Mouse (Mus musculus) intestine, embryonic 16.5 days (tissue): ENCODE data around the gene March8. TPM values are rescaled to one million over a fixed set of nuclear protein-coding genes. Genes with fewer than 3 reads are reported as not detected.

ENCODE experiments used
- ATAC-seq: fragments of 200-750 bp; cut with Nextera tagmentation; 2 replicates; pipeline ENCODE4 v1.8.0; 2017; ENCODE audit warnings: moderate TSS enrichment, moderate library complexity
- H3K27ac ChIP-seq: fragments of 300-500 bp; sonication (generic); 2 replicates; pipeline ENCODE4 v1.5.1; 2014; ENCODE audit warnings: mild to moderate bottlenecking, low read length
- H3K27me3 ChIP-seq: fragments of 300-500 bp; sonication (generic); replicated peaks from 2 replicates; pipeline ENCODE4 v1.6.1; 2014; ENCODE audit warnings: low read length, control low read depth, mixed read lengths; ENCODE audit not compliant: control insufficient read depth, insufficient read depth
- H3K36me3 ChIP-seq: fragments of 300-500 bp; sonication (generic); 2 replicates; pipeline ENCODE4 v1.6.1; 2014; ENCODE audit warnings: low read length, control low read depth; ENCODE audit not compliant: control insufficient read depth, insufficient read depth
- H3K4me1 ChIP-seq: fragments of 300-500 bp; sonication (generic); 2 replicates; pipeline ENCODE4 v1.6.1; 2014; ENCODE audit warnings: low read length, control low read depth, mixed read lengths; ENCODE audit not compliant: control insufficient read depth, insufficient read depth
- H3K4me2 ChIP-seq: fragments of 300-500 bp; sonication (generic); 2 replicates; pipeline ENCODE4 v1.6.1; 2014; ENCODE audit warnings: low read depth, low read length, control low read depth
- H3K4me3 ChIP-seq: fragments of 300-500 bp; sonication (generic); 2 replicates; pipeline ENCODE4 v1.5.1; 2014; ENCODE audit warnings: mild to moderate bottlenecking, low read length
- H3K9ac ChIP-seq: fragments of 300-500 bp; sonication (generic); 2 replicates; pipeline ENCODE4 v1.6.1; 2014; ENCODE audit warnings: low read depth, low read length
- H3K9me3 ChIP-seq: fragments of 300-500 bp; sonication (generic); 2 replicates; pipeline ENCODE4 v1.6.1; 2016; ENCODE audit warnings: low read length, control low read depth; ENCODE audit not compliant: control insufficient read depth
- WGBS: fragments of 180-500 bp; shearing (Covaris S2); extraction: QIAGEN DNeasy Blood & Tissue Kit; methylation state at CpG from one replicate; pipeline ENCODE4 v1.1.7; 2014; 5-methylcytosine and 5-hydroxymethylcytosine counted together
- polyA plus RNA-seq: library from polyadenylated mRNA; unstranded; fragments of >200 nt; fragmentation: Nextera tagmentation; extraction: Ambion mirVana; gene quantifications from 2 replicates; pipeline ENCODE4 v1.2.1, GENCODE M21; 2015

March8 gene
- polyA plus RNA-seq, 1 experiment from 2014 or later = 29.9 TPM

DNA sequence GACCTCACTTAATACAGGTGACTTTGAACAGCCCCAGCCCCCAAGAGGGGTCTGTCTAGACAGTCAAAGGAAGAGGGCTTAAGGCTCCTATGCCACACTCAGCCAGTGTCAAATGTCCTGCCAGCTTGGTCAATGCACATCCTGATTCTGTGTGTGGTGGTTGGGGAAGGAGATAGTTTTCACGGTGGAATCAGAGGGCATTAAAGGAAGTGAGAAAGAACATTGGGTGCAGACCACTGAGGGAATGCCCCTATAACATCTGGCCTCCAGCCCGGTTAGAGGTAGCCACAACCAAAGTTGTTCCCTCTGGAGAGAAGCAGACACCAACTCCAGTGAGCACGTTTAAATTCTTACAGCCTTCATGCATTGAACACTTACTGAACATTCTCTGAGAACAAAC, 89.7 kb downstream of the March8 start:
- Histone ChIP-seq H3K9ac (no peak overlapping the region), H3K4me1 (no peaks in the 10 kb centered on the region), H3K4me3 (no peak overlapping the region), H3K9me3 (no peaks in the 10 kb centered on the region), H3K27me3 (no peaks in the 10 kb centered on the region; the same call in 1 of the 2 replicates), H3K4me2 (no peak overlapping the region), H3K36me3 (no peaks in the 10 kb centered on the region), H3K27ac (no peak overlapping the region)
- WGBS = 78% methylated on average over 3 of the region's 3 CpGs
- ATAC-seq = no peak

GRCm38 (mm10) chr6:116428282-116428681, 90.5 kb downstream of the March8 start:
- no peaks in the 10 kb centered on the region for H3K36me3 ChIP-seq
- 64% methylated on average over 5 of the region's 5 CpGs for WGBS
- H3K27ac ChIP-seq = no peak overlapping the region
- H3K4me1 ChIP-seq = no peaks in the 10 kb centered on the region
- no peak overlapping the region for H3K9ac ChIP-seq
- H3K9me3 ChIP-seq = no peaks in the 10 kb centered on the region
- no peaks in the 10 kb centered on the region; the same call in 1 of the 2 replicates for H3K27me3 ChIP-seq
- no peak overlapping the region for H3K4me2 ChIP-seq
- no peak for ATAC-seq
- H3K4me3 ChIP-seq = no peak overlapping the region

DNA sequence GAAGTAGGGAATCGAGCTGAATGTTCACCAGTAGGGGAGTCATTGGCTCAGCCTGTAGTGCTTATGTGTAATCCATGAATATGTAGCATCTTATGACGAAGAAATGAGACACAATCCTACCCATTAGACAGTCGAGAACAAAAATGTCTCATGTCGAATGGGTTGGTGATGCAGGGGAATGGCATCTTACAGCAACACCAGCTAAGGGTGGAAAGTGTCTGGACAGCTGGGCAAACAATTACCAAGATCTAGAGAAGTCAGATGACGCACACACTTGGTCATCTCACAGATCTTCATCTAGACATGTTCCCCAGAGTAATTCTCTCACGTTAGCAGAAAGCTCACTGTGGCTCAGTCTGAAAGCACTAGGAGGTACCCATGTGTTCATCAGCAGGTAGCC, 101.0 kb downstream of the March8 start:
- no peak overlapping the region for H3K4me2 ChIP-seq
- H3K36me3 ChIP-seq = no peaks in the 10 kb centered on the region
- ATAC-seq = no peak
- H3K9ac ChIP-seq = no peak overlapping the region
- H3K9me3 ChIP-seq = no peaks in the 10 kb centered on the region
- no peak overlapping the region for H3K27ac ChIP-seq
- no peak overlapping the region for H3K4me3 ChIP-seq
- H3K27me3 ChIP-seq = no peaks in the 10 kb centered on the region
- 77% methylated on average over 6 of the region's 6 CpGs for WGBS
- H3K4me1 ChIP-seq = no peaks in the 10 kb centered on the region

DNA sequence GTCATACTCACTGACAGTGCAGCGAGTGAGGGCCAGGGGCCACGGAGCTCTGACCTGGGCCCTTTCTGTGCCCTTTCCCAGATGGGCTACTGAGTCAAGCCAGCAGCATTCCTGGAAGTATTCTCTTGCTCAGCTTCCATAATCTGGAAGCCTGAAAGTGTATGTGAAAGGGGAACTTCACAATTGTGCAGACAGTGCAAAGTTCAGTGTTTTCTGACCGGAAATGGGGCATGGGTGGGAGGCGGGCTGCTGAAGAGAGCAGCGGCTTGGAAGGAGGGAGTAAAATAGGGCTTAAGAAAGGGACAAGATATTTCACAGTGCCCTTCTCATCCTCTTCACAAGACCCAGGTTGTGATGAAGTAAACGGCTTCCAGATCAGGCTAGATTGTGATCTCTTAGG, 101.7 kb downstream of the March8 start:
- no peaks in the 10 kb centered on the region for H3K4me1 ChIP-seq
- no peak overlapping the region for H3K9ac ChIP-seq
- no peaks in the 10 kb centered on the region for H3K36me3 ChIP-seq
- H3K9me3 ChIP-seq = no peaks in the 10 kb centered on the region
- no peak overlapping the region for H3K4me2 ChIP-seq
- H3K4me3 ChIP-seq = no peak overlapping the region
- no peak for ATAC-seq
- no peaks in the 10 kb centered on the region for H3K27me3 ChIP-seq
- H3K27ac ChIP-seq = no peak overlapping the region
- 84% methylated on average over 6 of the region's 6 CpGs for WGBS

GRCm38 (mm10) chr6:116440447-116440846, 102.6 kb downstream of the March8 start:
- Histone ChIP-seq H3K36me3 (no peaks in the 10 kb centered on the region), H3K4me1 (no peaks in the 10 kb centered on the region), H3K9ac (no peak overlapping the region), H3K4me2 (no peak overlapping the region), H3K4me3 (no peak overlapping the region), H3K9me3 (no peaks in the 10 kb centered on the region), H3K27me3 (no peaks in the 10 kb centered on the region), H3K27ac (no peak overlapping the region)
- no peak for ATAC-seq
- 79% methylated on average over 4 of the region's 4 CpGs for WGBS

- Histone ChIP-seq H3K36me3 (no peaks in the 10 kb centered on the region), H3K4me2 (no peak overlapping the region), H3K9me3 (no peaks in the 10 kb centered on the region), H3K9ac (no peak overlapping the region), H3K27me3 (no peaks in the 10 kb centered on the region), H3K4me3 (no peak overlapping the region), H3K27ac (no peak overlapping the region), H3K4me1 (no peaks in the 10 kb centered on the region)
- 64% methylated on average over 4 of the region's 4 CpGs for WGBS
- no peak for ATAC-seq
Measured at GRCm38 (mm10) chr6:116440849-116441248, 103.0 kb downstream of the March8 start.

GRCm38 (mm10) chr6:116455781-116456180, 118.0 kb downstream of the March8 start:
- H3K27me3 ChIP-seq = peaks cover 10% of the 10 kb centered on the region
- H3K9me3 ChIP-seq = no peaks in the 10 kb centered on the region
- 67% methylated on average over 4 of the region's 4 CpGs for WGBS
- no peak overlapping the region for H3K9ac ChIP-seq
- no peak overlapping the region for H3K4me3 ChIP-seq
- ATAC-seq = no peak
- H3K4me2 ChIP-seq = no peak overlapping the region
- no peak overlapping the region for H3K27ac ChIP-seq
- 0 out of 2 replicates have a peak, but pooled peaks cover 5% of the 10 kb centered on the region for H3K4me1 ChIP-seq
- H3K36me3 ChIP-seq = no peaks in the 10 kb centered on the region

DNA sequence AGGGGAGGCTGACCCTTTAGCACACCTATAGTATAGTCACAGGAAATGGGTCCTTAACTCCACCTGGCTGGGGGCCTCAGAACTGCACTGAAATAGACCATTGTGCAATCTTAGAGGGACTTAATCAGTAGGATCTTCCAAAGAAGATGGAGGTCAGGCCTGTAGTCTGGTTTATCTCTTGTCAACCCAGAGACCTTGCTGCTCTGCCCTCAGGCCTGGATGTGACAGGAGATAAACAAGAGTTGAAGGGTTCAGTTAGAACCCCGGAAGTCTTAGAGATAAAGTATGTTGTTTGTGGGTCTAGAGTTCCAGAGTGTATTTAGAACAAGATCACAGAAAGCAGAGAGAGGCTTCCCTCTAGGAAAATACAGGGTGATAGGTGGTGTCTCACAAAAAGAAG, 118.7 kb downstream of the March8 start:
- no peak overlapping the region for H3K4me3 ChIP-seq
- 0 out of 2 replicates have a peak, but pooled peaks cover 6% of the 10 kb centered on the region for H3K4me1 ChIP-seq
- no peak overlapping the region for H3K9ac ChIP-seq
- no peaks in the 10 kb centered on the region for H3K9me3 ChIP-seq
- 41% methylated on average over 1 of the region's 1 CpGs for WGBS
- peaks cover 17% of the 10 kb centered on the region for H3K27me3 ChIP-seq
- H3K27ac ChIP-seq = no peak overlapping the region
- H3K36me3 ChIP-seq = no peaks in the 10 kb centered on the region
- no peak for ATAC-seq
- H3K4me2 ChIP-seq = no peak overlapping the region

DNA sequence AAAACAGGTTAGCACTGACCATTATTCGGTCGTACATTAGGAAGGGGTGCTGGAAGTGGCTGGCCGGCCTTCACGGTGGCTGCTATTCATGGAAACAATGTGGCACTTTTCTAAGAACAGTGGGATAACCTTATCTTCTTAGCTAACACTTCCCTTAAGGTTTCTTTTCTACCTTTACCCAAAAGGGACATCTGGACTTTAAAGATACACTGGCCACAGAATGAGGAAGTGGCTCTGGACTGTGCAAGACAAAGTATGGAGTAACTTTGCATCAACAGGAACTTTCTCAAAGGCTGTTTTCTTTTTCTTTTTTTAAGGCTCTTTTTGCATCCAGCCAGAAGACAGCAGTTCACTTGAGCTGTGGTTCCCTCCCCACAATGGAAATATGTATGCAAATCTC, 120.9 kb downstream of the March8 start:
- Histone ChIP-seq H3K27ac (no peak overlapping the region), H3K4me3 (no peak overlapping the region), H3K9ac (no peak overlapping the region), H3K4me1 (0 out of 2 replicates have a peak, but pooled peaks cover 6% of the 10 kb centered on the region), H3K27me3 (peaks cover 29% of the 10 kb centered on the region), H3K36me3 (no peaks in the 10 kb centered on the region), H3K4me2 (no peak overlapping the region), H3K9me3 (no peaks in the 10 kb centered on the region)
- no peak for ATAC-seq
- WGBS = 74% methylated on average over 4 of the region's 4 CpGs
